Mouse (Mus musculus) telencephalon, adult 2 months (tissue): ENCODE measurements around the gene Klk7.

Experiments
- DNase-seq: peaks from one replicate; pipeline ENCODE4 v3.0.0-alpha.2; 2011; ENCODE audit warnings: low read depth, low spot score

Gene Klk7

GRCm38 (mm10) chr7:43810994-43811393 is at the start of gene Klk7:
TSS of gene Klk7 (plus strand) at chr7:43811294.
- no peak for DNase-seq

GRCm38 (mm10) chr7:43766484-43766883 is 44.6 kb upstream of the Klk7 start:
- no peak for DNase-seq

GRCm38 (mm10) chr7:43768597-43768996 is 42.5 kb upstream of the Klk7 start, which contains the start of gene Klk12:
TSS of gene Klk12 (plus strand) at chr7:43768897.
- DNase-seq, result no peak

- DNase-seq, result no peak
Measured at GRCm38 (mm10) chr7:43769636-43770035, 41.5 kb upstream of the Klk7 start.

- DNase-seq, result no peak
Measured at GRCm38 (mm10) chr7:43770701-43771100, 40.4 kb upstream of the Klk7 start.

- DNase-seq, result no peak
Measured at GRCm38 (mm10) chr7:43771916-43772315, 39.2 kb upstream of the Klk7 start.

- no peak for DNase-seq
Measured at GRCm38 (mm10) chr7:43772901-43773300, 38.2 kb upstream of the Klk7 start.

- DNase-seq, result no peak
Measured at GRCm38 (mm10) chr7:43774364-43774763, 36.7 kb upstream of the Klk7 start, which contains the start of gene Klk11. TSS of gene Klk11 (plus strand) at chr7:43774604.

GRCm38 (mm10) chr7:43774802-43775201 is 36.3 kb upstream of the Klk7 start:
- DNase-seq, result no peak

- no peak for DNase-seq
Measured at GRCm38 (mm10) chr7:43775311-43776057, 35.6 kb upstream of the Klk7 start.

- DNase-seq, result no peak
Measured at GRCm38 (mm10) chr7:43776506-43776905, 34.6 kb upstream of the Klk7 start.

- DNase-seq, result no peak
Measured at GRCm38 (mm10) chr7:43777423-43777822, 33.7 kb upstream of the Klk7 start.

GRCm38 (mm10) chr7:43778176-43778970 is 32.7 kb upstream of the Klk7 start:
- no peak for DNase-seq

- no peak for DNase-seq
Measured at GRCm38 (mm10) chr7:43780241-43780640, 30.9 kb upstream of the Klk7 start.

GRCm38 (mm10) chr7:43780746-43781145 is 30.3 kb upstream of the Klk7 start, which contains the start of gene Klk10:
TSS of gene Klk10 (plus strand) at chr7:43781035.
- DNase-seq, result no peak

- DNase-seq, result no peak
Measured at GRCm38 (mm10) chr7:43781541-43781940, 29.6 kb upstream of the Klk7 start.

GRCm38 (mm10) chr7:43782275-43783265 is 28.5 kb upstream of the Klk7 start:
- DNase-seq, result no peak

- DNase-seq, result no peak
Measured at GRCm38 (mm10) chr7:43785286-43785685, 25.8 kb upstream of the Klk7 start.

GRCm38 (mm10) chr7:43788096-43788495 is 23.0 kb upstream of the Klk7 start:
- DNase-seq, result no peak

- DNase-seq, result no peak
Measured at GRCm38 (mm10) chr7:43789295-43789694, 21.8 kb upstream of the Klk7 start.

GRCm38 (mm10) chr7:43791591-43791990 is 19.5 kb upstream of the Klk7 start, which contains the start of gene Klk9:
TSS of gene Klk9 (plus strand) at chr7:43791891.
- no peak for DNase-seq
